Mouse (Mus musculus) heart, adult 2 months (tissue): ENCODE results near the gene Ccr3.
"Not testable (repeated sequence)": the region's sequence is repeated elsewhere in the genome, so short reads cannot be mapped to it uniquely, and the experiment has no call there.

Experiments used
- CTCF ChIP-seq: fragments of 200-600 bp; IDR thresholded peaks from 2 replicates; pipeline ENCODE4 v1.8.1; 2022; ENCODE audit warnings: antibody characterized with exemption, mild to moderate bottlenecking, moderate library complexity
- EP300 ChIP-seq: fragments of 200-500 bp; IDR thresholded peaks from 2 replicates; pipeline ENCODE4 v1.6.1; 2011; ENCODE audit warnings: low read depth, low read length, control low read depth; ENCODE audit not compliant: insufficient read depth

GRCm38 (mm10) chr9:123980858-123981475 is 40.8 kb upstream of the Ccr3 start:
- TF ChIP-seq EP300, CTCF: not testable (repeated sequence)
